Mouse (Mus musculus) liver, embryonic 14.5 days (tissue): ENCODE measurements around the gene Hectd4.
"Not testable (repeated sequence)": the region's sequence is repeated elsewhere in the genome, so short reads cannot be mapped to it uniquely, and the experiment has no call there.

Experiments
- CTCF ChIP-seq: IDR thresholded peaks from 2 replicates; pipeline ENCODE4 v1.5.1; 2016; ENCODE audit warnings: antibody characterized with exemption, low read depth, control low read depth
- EP300 ChIP-seq: IDR thresholded peaks from 2 replicates; pipeline ENCODE4 v1.6.1; 2016; ENCODE audit warnings: antibody characterized with exemption, low read depth

- TF ChIP-seq EP300, CTCF: not testable (repeated sequence)
These were observed 14.4 kb upstream of the Hectd4 start for GRCm38 (mm10) chr5:121205537-121206130.
